Comparison of ENCODE assay signal across 10 mouse cellular contexts in the genomic region with DNA sequence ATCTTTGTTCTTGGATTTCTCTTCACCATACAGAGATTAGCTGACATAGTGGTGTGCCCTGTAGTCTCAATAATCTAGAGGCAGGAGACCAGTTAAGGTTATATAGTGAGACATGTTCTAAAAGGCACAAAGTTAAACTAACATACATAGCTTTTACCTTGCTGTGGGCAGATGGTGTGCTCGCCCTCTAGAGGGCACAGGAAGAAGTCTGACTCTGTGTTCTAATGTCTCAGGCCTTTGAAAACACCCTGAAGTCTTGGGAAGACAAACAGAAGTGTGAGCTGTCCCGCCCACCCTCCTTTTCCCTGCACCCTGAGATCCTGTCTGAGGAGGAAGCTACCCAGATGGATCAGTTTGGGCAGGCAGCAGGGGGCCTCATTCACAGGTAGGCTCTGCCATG.
A peak's percentile ranks its signal among the peaks of the same experiment; 100 is the strongest.
DNase-seq lines count a peak whose midpoint lies in the region; ATAC-seq and TF ChIP-seq lines count a peak whose summit lies in the region.
"Had no signal": no experiment of that assay in that cellular context is flagged by ENCODE, and none has a peak within 500 bp of the region (broad histone marks: within the 10 kb centered on the region; RNA-seq: fewer than 3 reads in every experiment).

No protein-coding gene starts in this region.

- H3K4me2 ChIP-seq in liver, embryonic 14.5 days (ENCODE audit: low read depth) = no peak overlapping the region
- no peak overlapping the region for H3K4me2 ChIP-seq in hindbrain, embryonic 11.5 days (replicated peaks; ENCODE audit: low read depth, low read length)
- H3K4me2 ChIP-seq: hindbrain, embryonic 13.5 days had no signal

- TF ChIP-seq EP300 in liver, embryonic 14.5 days (IDR thresholded peaks at IDR 0.05; ENCODE audit: low read depth) = no peak

- H3K4me3 ChIP-seq in cerebellum, adult 2 months (replicated peaks; ENCODE audit: insufficient read depth, low read depth, low read length) = no peak overlapping the region
- no peak overlapping the region for H3K4me3 ChIP-seq in lung, adult 2 months (replicated peaks; ENCODE audit: extremely low read depth, low read depth, low read length)
- H3K4me3 ChIP-seq in liver, embryonic 14.5 days (ENCODE audit: insufficient read depth in 1 of 2, low read depth in 2 of 2, low read length in 2 of 2) = no peak overlapping the region
- no peak overlapping the region for H3K4me3 ChIP-seq in hindbrain, embryonic 11.5 days (ENCODE audit: low read depth, low read length)
- H3K4me3 ChIP-seq: hindbrain, embryonic 13.5 days had no signal

- POLR2A ChIA-PET in Patski (lab: Charles Lee) = interaction anchor here (1.1 to 1.8 kb wide), 3 partner anchors 11 to 149 kb away, joined by 3 to 6 read pairs (median 4); no protein-coding TSS in a partner anchor

- ATAC-seq in Patski = no peak
- ATAC-seq in liver, embryonic 14.5 days (ENCODE audit: insufficient read depth) = 0 out of 2 replicates have a peak, but pooled peaks have one; percentile 22
- ATAC-seq in hindbrain, embryonic 11.5 days (ENCODE audit: low FRiP score) = no peak

- peak; percentile 62 for TF ChIP-seq CTCF in cerebellum, adult 2 months (IDR thresholded peaks at IDR 0.05; ENCODE audit: borderline replicate concordance, insufficient read depth, low read depth, low read length)
- peak; percentile 37; the same call in 1 of the 2 replicates for TF ChIP-seq CTCF in lung, adult 2 months (IDR thresholded peaks at IDR 0.05; ENCODE audit: insufficient read depth, low read length)
- TF ChIP-seq CTCF in Patski (IDR thresholded peaks at IDR 0.05) = peak; percentile 82
- TF ChIP-seq CTCF in liver, embryonic 14.5 days (IDR thresholded peaks at IDR 0.05; ENCODE audit: low read depth) = peak; percentile 75

- peaks cover 12% of the 10 kb centered on the region for H3K4me1 ChIP-seq in cerebellum, adult 2 months (ENCODE audit: control insufficient read depth, insufficient read depth, low read length)
- no peaks in the 10 kb centered on the region for H3K4me1 ChIP-seq in lung, adult 2 months (ENCODE audit: control insufficient read depth, insufficient read depth, low read length)
- H3K4me1 ChIP-seq in liver, embryonic 14.5 days (replicated peaks; ENCODE audit: control insufficient read depth in 2 of 2, insufficient read depth in 2 of 2, low read length in 1 of 2) = no peaks in the 10 kb centered on the region; a peak in 1 of 4 replicates
- H3K4me1 ChIP-seq in hindbrain, embryonic 11.5 days (replicated peaks; ENCODE audit: control insufficient read depth, insufficient read depth, low read length) = no peaks in the 10 kb centered on the region
- H3K4me1 ChIP-seq: hindbrain, embryonic 13.5 days had no signal

- in situ Hi-C loops in Patski (cut with MboI; ENCODE audit: low pct_unique_long_range_greater_than_20kb) = loop anchor here (10.0 kb wide), 1 partner anchor 492 kb away; no protein-coding TSS in a partner anchor

- peak in 1 of 2 experiments; percentile 42 for DNase-seq in cerebellum, adult 2 months
- DNase-seq in cerebellum, adult 8-10 months = no peak
- no peak for DNase-seq in lung, adult 2 months
- no peak for DNase-seq in lung, postnatal 14 days
- DNase-seq in Patski (ENCODE audit: low read depth, low spot score) = no peak
- DNase-seq in liver, embryonic 14.5 days (ENCODE audit: low read depth in 3 of 3, low spot score in 3 of 3) = no peak
- no peak for DNase-seq in urinary bladder, postnatal 14 days (ENCODE audit: low spot score)
- DNase-seq in hindbrain, embryonic 11.5 days (ENCODE audit: low spot score) = no peak
- DNase-seq: cerebellum, adult 11-12 months had no signal

- H3K9me3 ChIP-seq in liver, embryonic 14.5 days (ENCODE audit: control insufficient read depth, low read length) = no peaks in the 10 kb centered on the region
- H3K9me3 ChIP-seq in hindbrain, embryonic 11.5 days (ENCODE audit: control insufficient read depth, low read length) = no peaks in the 10 kb centered on the region
- H3K9me3 ChIP-seq: hindbrain, embryonic 13.5 days had no signal

- no peak for TF ChIP-seq POLR2A in cerebellum, adult 2 months (IDR thresholded peaks at IDR 0.05; ENCODE audit: borderline replicate concordance, insufficient read depth, low read length)
- no peak for TF ChIP-seq POLR2A in lung, adult 2 months (IDR thresholded peaks at IDR 0.05; ENCODE audit: borderline replicate concordance, extremely low read depth, low read depth, low read length)

- no peaks in the 10 kb centered on the region for H3K27me3 ChIP-seq in cerebellum, adult 2 months (ENCODE audit: control insufficient read depth, insufficient read depth, low read length)
- no peaks in the 10 kb centered on the region for H3K27me3 ChIP-seq in Patski
- no peaks in the 10 kb centered on the region for H3K27me3 ChIP-seq in liver, embryonic 14.5 days (ENCODE audit: control insufficient read depth, insufficient read depth, low read length)
- no peaks in the 10 kb centered on the region for H3K27me3 ChIP-seq in hindbrain, embryonic 11.5 days (ENCODE audit: control insufficient read depth, insufficient read depth, low read length)
- H3K27me3 ChIP-seq: hindbrain, embryonic 13.5 days had no signal

- 33% methylated on average over 2 of the region's 2 CpGs for WGBS in cerebellum, adult 2 months
- WGBS in lung, adult 2 months = 40% methylated on average over 2 of the region's 2 CpGs
- 35% methylated on average over 2 of the region's 2 CpGs for WGBS in liver, embryonic 14.5 days (ENCODE audit: insufficient replicate concordance)
- WGBS in hindbrain, embryonic 11.5 days = 39% methylated on average over 2 of the region's 2 CpGs

- no peak overlapping the region for H3K9ac ChIP-seq in liver, embryonic 14.5 days (replicated peaks)
- no peak overlapping the region for H3K9ac ChIP-seq in hindbrain, embryonic 11.5 days (ENCODE audit: low read depth, low read length)
- H3K9ac ChIP-seq: hindbrain, embryonic 13.5 days had no signal

- no peak overlapping the region for H3K27ac ChIP-seq in cerebellum, adult 2 months (ENCODE audit: insufficient read depth, low read length)
- H3K27ac ChIP-seq in liver, embryonic 14.5 days = no peak overlapping the region
- H3K27ac ChIP-seq in hindbrain, embryonic 11.5 days (ENCODE audit: low read depth, low read length) = no peak overlapping the region
- H3K27ac ChIP-seq: hindbrain, embryonic 13.5 days had no signal

- H3K36me3 ChIP-seq in liver, embryonic 14.5 days (replicated peaks; ENCODE audit: control insufficient read depth, insufficient read depth, low read depth) = peaks cover 15% of the 10 kb centered on the region
- H3K36me3 ChIP-seq in hindbrain, embryonic 11.5 days (ENCODE audit: control insufficient read depth, insufficient read depth, low read length) = peaks cover 8% of the 10 kb centered on the region; the same call in 1 of the 2 replicates

- CTCF ChIA-PET in Patski (lab: Charles Lee) = interaction anchor here (0.9 to 3.9 kb wide), 12 partner anchors 11 to 175 kb away, joined by 3 to 27 read pairs (median 4); no protein-coding TSS in a partner anchor
